Mouse (Mus musculus): ENCODE data around the gene Lypd8. TPM values are rescaled to one million over a fixed set of nuclear protein-coding genes. Genes with fewer than 3 reads are reported as not detected.

Gene Lypd8
- polyA plus RNA-seq (2015; fragmentation: Nextera tagmentation; extraction: Ambion mirVana), result 0.40 and 6.4 TPM in 2 replicates

DNA sequence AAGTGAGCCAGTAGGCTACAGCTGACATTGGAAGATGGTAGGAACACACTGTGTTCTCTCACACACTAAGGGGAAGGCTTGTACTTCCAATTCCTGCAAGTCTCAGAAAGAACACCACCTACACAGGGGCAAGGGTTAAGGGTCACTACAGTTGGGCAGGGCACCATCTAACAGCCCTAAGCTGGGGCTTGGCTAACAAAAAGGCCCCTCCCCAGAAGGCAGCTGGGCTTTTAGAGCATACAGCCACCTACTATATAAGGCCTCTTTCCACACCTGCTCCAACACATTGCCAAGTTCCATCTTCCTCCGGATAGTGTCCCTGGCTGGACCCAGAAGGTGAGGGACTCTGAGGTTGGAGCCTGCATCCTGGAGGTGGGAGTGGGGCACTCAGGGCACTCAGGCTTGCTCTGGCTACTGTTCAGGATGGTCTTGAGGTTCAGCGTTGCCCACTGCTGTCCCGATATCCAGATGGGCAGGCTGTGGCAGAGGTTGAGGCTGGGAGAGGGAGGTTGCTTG, at the start of gene Lypd8:
TSS of gene Lypd8 (plus strand) at position 281 of the 516 bp plus-strand sequence.

DNA sequence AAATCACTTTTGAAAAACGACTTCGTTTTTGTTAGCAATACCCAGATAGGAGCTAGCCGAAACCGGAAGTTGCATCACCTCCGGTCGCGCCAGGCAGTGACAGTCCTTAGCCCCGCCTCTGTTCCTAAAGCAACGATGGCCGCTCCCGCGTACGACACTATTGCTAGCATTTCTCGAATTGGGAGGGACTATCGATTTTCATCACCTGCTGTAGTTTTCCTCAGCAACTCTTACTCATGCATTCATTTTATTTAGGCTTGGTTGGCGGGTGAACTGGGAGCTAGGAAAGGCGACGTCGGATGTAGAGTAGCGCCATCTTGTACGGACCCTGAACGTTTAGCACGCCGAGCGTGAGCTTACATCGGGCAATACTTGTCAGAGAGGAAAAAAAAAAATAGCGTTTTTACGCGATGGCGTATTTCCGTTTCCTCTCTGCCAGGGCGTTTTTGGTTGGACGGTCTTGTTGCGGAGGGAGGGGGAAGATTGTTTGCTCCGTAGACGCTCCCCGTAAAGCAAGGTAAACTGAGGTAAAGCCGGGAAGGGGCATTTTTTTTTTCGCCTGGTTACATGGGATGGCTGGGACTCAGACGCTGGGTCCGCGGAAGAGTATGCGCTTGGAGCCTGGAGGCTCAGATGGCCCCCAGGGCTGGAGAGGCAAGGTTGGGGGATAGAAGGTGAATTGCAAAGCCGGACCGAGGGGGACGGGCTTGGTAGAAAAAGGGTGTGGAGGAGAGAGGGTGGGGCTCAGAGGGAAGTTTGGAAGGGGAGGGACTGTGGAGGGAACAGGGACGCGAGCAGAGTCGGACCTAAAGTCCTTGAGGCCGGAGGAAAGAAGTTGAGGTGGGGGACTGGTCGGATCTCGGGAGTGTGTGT, 48.3 kb upstream of the Lypd8 start, which contains the start of the genes Zfp672 and Sh3bp5l:
TSS of gene Zfp672 (minus strand) at position 64 of the 873 bp plus-strand sequence.
TSS of gene Sh3bp5l (plus strand) at position 449 of the 873 bp plus-strand sequence.

DNA sequence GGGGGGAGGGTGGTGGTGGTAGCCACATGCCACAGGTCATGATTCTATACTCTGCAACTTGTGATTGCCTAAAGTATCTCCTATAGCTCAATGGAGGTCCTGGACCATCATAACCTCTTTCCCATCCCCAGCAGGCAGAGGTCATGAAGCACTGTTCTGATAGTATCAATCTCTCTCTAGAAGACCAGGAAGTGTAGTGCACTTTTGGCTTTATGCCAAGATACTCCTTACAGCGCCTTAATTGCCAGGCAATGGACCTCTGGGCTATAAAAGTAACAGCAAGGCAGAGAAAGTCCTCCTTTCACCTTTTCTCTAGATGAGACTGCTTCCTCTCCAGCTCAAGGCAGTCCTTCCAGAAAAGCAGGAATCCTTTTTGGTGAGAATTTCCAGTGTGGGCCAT, 42.0 kb downstream of the Lypd8 start, which contains the start of gene 1810065E05Rik:
TSS of gene 1810065E05Rik (plus strand) at position 297 of the 400 bp plus-strand sequence.

DNA sequence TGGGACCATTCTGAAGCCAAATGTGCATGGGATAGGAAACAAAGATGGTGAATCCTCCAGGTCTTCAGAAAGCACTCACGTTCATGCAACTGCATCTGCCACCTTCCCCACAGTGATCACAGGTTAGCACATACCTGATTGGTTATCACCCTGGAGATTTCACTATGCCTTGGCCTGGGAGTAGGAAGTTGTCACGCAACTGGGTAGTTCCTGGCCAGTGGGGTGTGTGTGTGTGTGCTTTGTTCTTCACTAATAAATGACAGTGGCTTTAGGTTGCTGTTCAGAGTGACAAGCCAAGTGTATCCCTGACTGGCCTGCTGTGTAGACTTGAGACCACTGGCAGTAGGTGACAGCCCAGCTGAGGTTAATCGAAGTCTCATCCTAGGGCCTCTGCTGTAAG, 53.4 kb downstream of the Lypd8 start, which contains the start of gene Gm12253:
TSS of gene Gm12253 (plus strand) at position 301 of the 400 bp plus-strand sequence.

Other genes starting within 250 kb of the Lypd8 start
- 4.0 and 6.8 TPM in 2 replicates for gene Gemin5, start 210.5 kb upstream of the Lypd8 start, polyA plus RNA-seq (2015; fragmentation: Nextera tagmentation; extraction: Ambion mirVana)
- gene Mrpl22, start 207.4 kb upstream of the Lypd8 start, polyA plus RNA-seq (2015; fragmentation: Nextera tagmentation; extraction: Ambion mirVana), result 189 and 196 TPM in 2 replicates
- gene Igtp, start 179.5 kb upstream of the Lypd8 start, polyA plus RNA-seq (2015; fragmentation: Nextera tagmentation; extraction: Ambion mirVana), result 10.6 and 14.0 TPM in 2 replicates
- gene Irgm2, start 179.4 kb upstream of the Lypd8 start, polyA plus RNA-seq (2015; fragmentation: Nextera tagmentation; extraction: Ambion mirVana), result 7.7 and 8.3 TPM in 2 replicates
- 0.14 and 0.50 TPM in 2 replicates for gene 4930438A08Rik, start 104.2 kb upstream of the Lypd8 start, polyA plus RNA-seq (2015; fragmentation: Nextera tagmentation; extraction: Ambion mirVana)
- 6.3 and 10.3 TPM in 2 replicates for gene Zfp692, start 72.0 kb upstream of the Lypd8 start, polyA plus RNA-seq (2015; fragmentation: Nextera tagmentation; extraction: Ambion mirVana)
- 56.5 and 56.9 TPM in 2 replicates for gene Zfp672, start 48.7 kb upstream of the Lypd8 start, polyA plus RNA-seq (2015; fragmentation: Nextera tagmentation; extraction: Ambion mirVana)
- 28.2 and 38.7 TPM in 2 replicates for gene Sh3bp5l, start 48.3 kb upstream of the Lypd8 start, polyA plus RNA-seq (2015; fragmentation: Nextera tagmentation; extraction: Ambion mirVana)
- gene 1810065E05Rik, start 42.1 kb downstream of the Lypd8 start, polyA plus RNA-seq (2015; fragmentation: Nextera tagmentation; extraction: Ambion mirVana), result not detected in 2 replicates
- gene Gm12253, start 53.5 kb downstream of the Lypd8 start, polyA plus RNA-seq (2015; fragmentation: Nextera tagmentation; extraction: Ambion mirVana), result not detected in 2 replicates
- gene Lypd9, start 73.9 kb downstream of the Lypd8 start, polyA plus RNA-seq (2015; fragmentation: Nextera tagmentation; extraction: Ambion mirVana), result not detected in 2 replicates
- not detected in 2 replicates for gene Olfr30, start 83.2 kb downstream of the Lypd8 start, polyA plus RNA-seq (2015; fragmentation: Nextera tagmentation; extraction: Ambion mirVana)
- gene Olfr332, start 113.5 kb downstream of the Lypd8 start, polyA plus RNA-seq (2015; fragmentation: Nextera tagmentation; extraction: Ambion mirVana), result not detected in 2 replicates
- not detected in 2 replicates for gene Olfr331, start 123.5 kb downstream of the Lypd8 start, polyA plus RNA-seq (2015; fragmentation: Nextera tagmentation; extraction: Ambion mirVana)
- gene Olfr330, start 155.8 kb downstream of the Lypd8 start, polyA plus RNA-seq (2015; fragmentation: Nextera tagmentation; extraction: Ambion mirVana), result 1.7 and 4.9 TPM in 2 replicates
- 0.28 and 2.0 TPM in 2 replicates for gene Olfr329-ps, start 167.4 kb downstream of the Lypd8 start, polyA plus RNA-seq (2015; fragmentation: Nextera tagmentation; extraction: Ambion mirVana)
- 0.24 and 0.77 TPM in 2 replicates for gene Olfr328, start 176.6 kb downstream of the Lypd8 start, polyA plus RNA-seq (2015; fragmentation: Nextera tagmentation; extraction: Ambion mirVana)
- gene Olfr224, start 191.5 kb downstream of the Lypd8 start, polyA plus RNA-seq (2015; fragmentation: Nextera tagmentation; extraction: Ambion mirVana), result 0.25 TPM in 1 of 2 replicates, not detected in the other
- gene Olfr325, start 198.7 kb downstream of the Lypd8 start, polyA plus RNA-seq (2015; fragmentation: Nextera tagmentation; extraction: Ambion mirVana), result 0.20 TPM in 1 of 2 replicates, not detected in the other
- not detected in 2 replicates for gene Olfr324, start 216.1 kb downstream of the Lypd8 start, polyA plus RNA-seq (2015; fragmentation: Nextera tagmentation; extraction: Ambion mirVana)
- 2.0 TPM in 1 of 2 replicates, not detected in the other for gene 2210407C18Rik, start 237.0 kb downstream of the Lypd8 start, polyA plus RNA-seq (2015; fragmentation: Nextera tagmentation; extraction: Ambion mirVana)